Mouse (Mus musculus): ENCODE results near the gene Bfsp1. TPM values are rescaled to one million over a fixed set of nuclear protein-coding genes. Genes with fewer than 3 reads are reported as not detected.

Gene Bfsp1
- polyA plus RNA-seq, 1 experiment from 2014 or later = 3.6 TPM

DNA sequence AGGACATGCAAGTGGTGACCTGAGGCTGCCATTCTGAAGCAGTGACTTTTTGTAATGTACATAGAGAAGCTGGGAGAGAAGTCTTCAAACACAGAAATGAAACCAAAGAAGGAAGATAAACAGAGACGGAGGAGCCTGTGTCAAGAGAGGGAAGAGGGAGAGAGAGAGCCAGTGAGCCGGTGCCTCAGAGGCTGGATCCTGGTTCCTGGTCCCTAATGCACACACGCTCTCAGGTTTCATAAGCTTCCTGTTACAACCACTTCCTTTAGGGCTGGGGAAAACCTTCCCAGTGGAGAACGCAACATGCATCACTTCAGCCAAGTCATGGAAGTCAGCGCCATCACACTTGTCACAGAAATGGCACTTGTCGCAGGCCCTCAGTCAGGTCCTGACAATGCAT is 28.9 kb downstream of the Bfsp1 start:
- WGBS = 53% methylated on average over 6 of the region's 6 CpGs
- H3K4me2 ChIP-seq (replicated peaks) = no peak overlapping the region

DNA sequence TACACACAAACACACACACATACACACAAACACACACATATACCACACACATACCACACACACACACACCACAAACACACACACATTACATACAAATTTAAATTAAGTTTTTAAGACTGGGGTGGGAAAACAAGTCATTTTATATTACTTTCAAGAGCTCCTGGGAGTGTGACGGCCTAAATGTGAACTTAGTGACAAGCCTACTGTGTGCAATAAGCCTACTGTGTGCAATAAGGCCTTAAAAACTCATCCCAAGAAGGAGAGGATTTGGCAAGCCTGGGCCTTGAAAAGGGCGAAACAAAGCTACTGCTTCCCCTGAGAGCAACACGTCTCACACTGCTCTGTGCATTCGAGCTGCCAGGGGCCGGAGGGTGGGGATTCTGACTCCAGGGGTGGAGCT is 30.3 kb downstream of the Bfsp1 start:
- ATAC-seq (ENCODE audit: insufficient number of reproducible peaks, low FRiP score, low TSS enrichment, low read depth) = no peak
- WGBS = 75% methylated on average over 5 of the region's 5 CpGs

More for the DNA sequence above, 28.9 kb downstream of the Bfsp1 start:
- Histone ChIP-seq H3K27ac (replicated peaks) (no peak overlapping the region), H3K4me3 (replicated peaks) (no peak overlapping the region), H3K36me3 (no peaks in the 10 kb centered on the region), H3K4me1 (peaks cover 5% of the 10 kb centered on the region; the same call in 1 of the 2 replicates), H3K9ac (no peak overlapping the region), H3K27me3 (no peaks in the 10 kb centered on the region), H3K9me3 (replicated peaks) (no peaks in the 10 kb centered on the region)
- no peak for ATAC-seq (ENCODE audit: insufficient number of reproducible peaks, low FRiP score, low TSS enrichment, low read depth)

DNA sequence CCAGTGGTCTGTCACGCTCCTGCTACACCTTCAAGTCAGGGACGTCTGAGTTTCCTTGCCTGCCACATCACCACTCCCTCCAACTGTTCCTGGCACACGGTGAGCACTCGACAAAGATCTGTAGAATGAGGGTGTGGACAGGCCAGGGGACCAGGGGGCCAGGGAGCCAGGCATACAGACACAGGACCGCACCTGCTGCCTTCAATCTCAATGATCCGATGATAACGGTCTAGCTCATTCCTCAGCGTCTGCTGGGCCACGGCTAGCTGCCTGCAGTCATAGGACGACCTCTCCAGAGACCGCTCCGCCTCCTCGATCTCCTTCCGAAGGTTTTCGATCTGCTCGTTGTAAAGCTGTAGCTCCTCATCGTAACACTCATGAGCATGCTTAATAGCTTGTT is 31.3 kb downstream of the Bfsp1 start:
- no peak overlapping the region for H3K9ac ChIP-seq
- 69% methylated on average over 17 of the region's 17 CpGs for WGBS
- H3K27ac ChIP-seq (replicated peaks) = no peak overlapping the region
- no peak overlapping the region for H3K4me2 ChIP-seq (replicated peaks)
- no peaks in the 10 kb centered on the region for H3K9me3 ChIP-seq (replicated peaks)
- H3K4me1 ChIP-seq = peaks cover 5% of the 10 kb centered on the region; the same call in 1 of the 2 replicates
- H3K27me3 ChIP-seq = no peaks in the 10 kb centered on the region
- H3K4me3 ChIP-seq (replicated peaks) = no peak overlapping the region
- ATAC-seq (ENCODE audit: insufficient number of reproducible peaks, low FRiP score, low TSS enrichment, low read depth) = no peak
- no peaks in the 10 kb centered on the region for H3K36me3 ChIP-seq

More for the DNA sequence above, 30.3 kb downstream of the Bfsp1 start:
- Histone ChIP-seq H3K27me3 (no peaks in the 10 kb centered on the region), H3K9ac (no peak overlapping the region), H3K4me1 (peaks cover 5% of the 10 kb centered on the region; the same call in 1 of the 2 replicates), H3K9me3 (replicated peaks) (no peaks in the 10 kb centered on the region), H3K4me2 (replicated peaks) (no peak overlapping the region), H3K36me3 (no peaks in the 10 kb centered on the region), H3K4me3 (replicated peaks) (no peak overlapping the region), H3K27ac (replicated peaks) (no peak overlapping the region)

DNA sequence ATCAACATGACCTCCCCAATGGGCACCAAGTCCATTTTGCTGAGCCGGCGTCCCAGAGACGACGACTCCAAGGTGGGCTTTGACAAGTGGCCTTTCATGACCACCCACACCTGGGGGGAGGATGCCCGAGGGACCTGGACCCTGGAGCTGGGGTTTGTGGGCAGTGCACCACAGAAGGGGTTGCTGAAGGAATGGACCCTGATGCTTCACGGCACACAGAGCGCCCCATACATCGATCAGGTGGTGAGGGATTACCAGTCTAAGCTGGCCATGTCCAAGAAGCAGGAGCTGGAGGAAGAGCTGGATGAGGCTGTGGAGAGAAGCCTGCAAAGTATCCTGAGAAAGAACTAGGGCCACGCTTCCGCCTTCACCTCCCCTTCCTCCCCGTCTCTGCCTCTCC is 49.5 kb downstream of the Bfsp1 start:
- Histone ChIP-seq H3K4me2 (replicated peaks) (no peak overlapping the region), H3K4me3 (replicated peaks) (no peak overlapping the region), H3K4me1 (no peaks in the 10 kb centered on the region), H3K27ac (replicated peaks) (no peak overlapping the region), H3K9me3 (replicated peaks) (no peaks in the 10 kb centered on the region), H3K9ac (no peak overlapping the region), H3K27me3 (no peaks in the 10 kb centered on the region), H3K36me3 (no peaks in the 10 kb centered on the region)
- no peak for ATAC-seq (ENCODE audit: insufficient number of reproducible peaks, low FRiP score, low TSS enrichment, low read depth)
- 92% methylated on average over 11 of the region's 11 CpGs for WGBS

DNA sequence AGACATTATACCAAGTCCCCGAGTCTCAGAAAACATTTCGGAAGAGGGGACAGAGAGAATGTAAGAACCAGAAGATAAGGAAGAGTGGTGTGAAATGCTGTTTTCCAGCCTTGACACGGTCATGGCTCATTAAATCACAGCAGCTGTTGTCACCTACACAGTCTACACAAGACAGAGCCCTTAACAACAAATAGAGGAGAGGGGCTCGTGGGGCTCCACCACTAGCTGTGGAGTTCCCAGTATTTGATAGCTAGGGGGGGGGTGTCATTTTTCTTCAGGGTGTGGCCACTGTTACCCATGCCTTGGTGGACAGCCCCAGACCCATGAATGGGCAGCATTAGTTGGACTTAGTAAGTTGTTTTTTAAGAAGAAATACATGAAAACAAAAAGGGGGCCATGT is 50.7 kb downstream of the Bfsp1 start:
- Histone ChIP-seq H3K4me1 (no peaks in the 10 kb centered on the region), H3K36me3 (no peaks in the 10 kb centered on the region), H3K9me3 (replicated peaks) (no peaks in the 10 kb centered on the region), H3K9ac (no peak overlapping the region), H3K4me3 (replicated peaks) (no peak overlapping the region), H3K27ac (replicated peaks) (no peak overlapping the region), H3K4me2 (replicated peaks) (no peak overlapping the region), H3K27me3 (no peaks in the 10 kb centered on the region)
- WGBS = 63% methylated on average over 4 of the region's 4 CpGs
- no peak for ATAC-seq (ENCODE audit: insufficient number of reproducible peaks, low FRiP score, low TSS enrichment, low read depth)

DNA sequence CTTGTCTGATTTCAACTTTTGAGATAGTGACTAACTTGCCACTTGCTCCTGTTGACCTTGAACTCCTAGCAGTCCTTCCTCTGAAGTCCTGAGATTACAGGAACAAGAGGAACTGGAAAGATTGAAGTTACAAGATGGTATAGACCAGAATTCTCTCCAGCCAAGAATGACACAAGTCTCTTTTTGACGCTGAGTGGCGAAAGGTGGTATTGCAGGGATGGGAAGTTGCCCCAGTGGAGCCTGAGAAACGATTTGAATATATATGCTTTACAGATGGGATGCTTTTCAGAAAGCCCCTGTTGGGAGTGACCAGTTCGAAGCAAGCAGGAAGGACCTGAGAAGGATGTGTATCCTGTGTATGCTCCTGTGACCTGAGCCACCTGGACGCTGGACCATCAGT is 54.2 kb downstream of the Bfsp1 start:
- H3K4me3 ChIP-seq (replicated peaks) = no peak overlapping the region
- no peaks in the 10 kb centered on the region for H3K4me1 ChIP-seq
- H3K9me3 ChIP-seq (replicated peaks) = no peaks in the 10 kb centered on the region
- no peaks in the 10 kb centered on the region for H3K36me3 ChIP-seq
- 60% methylated on average over 5 of the region's 5 CpGs for WGBS
- no peak overlapping the region for H3K27ac ChIP-seq (replicated peaks)
- no peaks in the 10 kb centered on the region for H3K27me3 ChIP-seq
- no peak overlapping the region for H3K9ac ChIP-seq
- ATAC-seq (ENCODE audit: insufficient number of reproducible peaks, low FRiP score, low TSS enrichment, low read depth) = no peak
- H3K4me2 ChIP-seq (replicated peaks) = no peak overlapping the region

DNA sequence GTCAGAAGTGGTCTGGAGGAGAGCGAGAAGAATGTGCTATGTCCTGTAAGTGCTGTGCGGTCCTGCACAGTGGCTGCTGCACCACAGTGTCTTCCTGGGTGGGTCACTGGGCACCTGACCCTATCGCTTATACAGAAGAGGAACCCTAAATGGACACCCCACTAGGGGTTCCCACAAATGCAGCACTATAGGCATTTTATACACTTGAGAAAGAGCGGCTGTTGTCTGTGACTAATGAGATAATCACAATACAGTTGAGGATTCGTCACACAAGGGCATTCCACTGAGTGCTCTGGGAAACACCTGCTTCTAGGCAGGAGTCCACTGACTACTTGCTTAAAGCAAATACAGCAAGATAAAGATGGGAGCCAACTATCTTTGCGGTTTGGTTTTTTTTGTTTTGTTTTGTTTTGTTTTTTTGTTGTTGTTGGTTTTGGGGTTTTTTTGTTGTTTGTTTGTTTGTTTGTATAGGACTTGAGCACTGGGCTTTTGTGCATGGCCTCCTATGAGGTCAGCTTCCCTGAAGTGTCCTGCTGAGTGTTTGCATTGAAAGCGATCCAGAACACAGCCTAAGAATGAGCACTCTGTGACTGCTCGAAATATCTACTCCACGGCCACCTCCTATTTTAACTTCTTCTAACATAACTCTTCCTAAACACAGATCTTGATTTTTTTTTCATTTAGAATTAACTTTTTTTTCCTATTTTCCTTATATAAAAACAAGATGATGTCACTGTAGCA is 55.9 kb downstream of the Bfsp1 start:
- 68% methylated on average over 9 of the region's 9 CpGs for WGBS
- Histone ChIP-seq H3K4me1 (no peaks in the 10 kb centered on the region), H3K36me3 (no peaks in the 10 kb centered on the region), H3K27me3 (no peaks in the 10 kb centered on the region), H3K4me3 (replicated peaks) (no peak overlapping the region), H3K9ac (no peak overlapping the region), H3K4me2 (replicated peaks) (no peak overlapping the region), H3K27ac (replicated peaks) (no peak overlapping the region), H3K9me3 (replicated peaks) (no peaks in the 10 kb centered on the region)
- ATAC-seq (ENCODE audit: insufficient number of reproducible peaks, low FRiP score, low TSS enrichment, low read depth) = no peak

DNA sequence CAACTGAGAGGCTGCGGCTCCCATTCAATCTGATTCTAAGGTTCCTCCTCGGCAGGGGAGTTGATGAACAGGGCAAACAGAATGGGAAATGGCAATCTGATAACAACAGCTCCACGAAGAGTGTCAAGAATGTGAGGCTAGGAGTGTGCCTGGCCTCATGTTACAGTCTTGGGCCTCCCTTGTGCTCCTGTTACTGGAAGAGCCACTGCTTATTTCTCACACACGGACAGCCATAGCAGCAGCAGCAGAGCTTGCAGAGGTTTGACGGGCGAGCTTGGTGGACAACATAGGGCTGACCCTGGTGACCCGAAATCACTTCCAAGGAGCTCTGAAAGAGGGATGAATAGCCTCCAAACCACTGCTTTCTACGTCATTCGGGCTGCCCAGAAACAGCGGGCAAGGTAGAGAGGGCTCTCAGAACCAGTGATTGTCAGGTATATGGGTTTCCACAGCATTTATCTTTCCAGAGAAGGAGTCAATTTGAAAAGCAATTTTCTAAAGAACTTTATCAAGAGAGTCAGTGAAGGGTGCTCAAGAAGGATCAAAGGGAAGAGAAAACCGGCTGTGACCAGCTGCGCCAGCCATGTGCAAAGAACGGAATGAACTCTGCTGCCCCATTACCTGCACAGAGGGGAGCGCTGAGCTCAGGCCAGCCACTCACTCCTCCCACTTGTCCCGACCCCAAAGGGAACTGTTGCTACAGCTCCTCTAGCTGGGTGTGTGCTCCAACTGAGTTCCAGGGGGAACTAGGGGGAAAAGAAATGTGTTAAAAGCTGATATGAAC is 56.6 kb downstream of the Bfsp1 start:
- Histone ChIP-seq H3K27me3 (no peaks in the 10 kb centered on the region), H3K27ac (replicated peaks) (no peak overlapping the region), H3K4me3 (replicated peaks) (no peak overlapping the region), H3K4me1 (no peaks in the 10 kb centered on the region), H3K9me3 (replicated peaks) (no peaks in the 10 kb centered on the region), H3K36me3 (no peaks in the 10 kb centered on the region), H3K9ac (no peak overlapping the region), H3K4me2 (replicated peaks) (no peak overlapping the region)
- 69% methylated on average over 15 of the region's 15 CpGs for WGBS
- ATAC-seq (ENCODE audit: insufficient number of reproducible peaks, low FRiP score, low TSS enrichment, low read depth) = no peak

DNA sequence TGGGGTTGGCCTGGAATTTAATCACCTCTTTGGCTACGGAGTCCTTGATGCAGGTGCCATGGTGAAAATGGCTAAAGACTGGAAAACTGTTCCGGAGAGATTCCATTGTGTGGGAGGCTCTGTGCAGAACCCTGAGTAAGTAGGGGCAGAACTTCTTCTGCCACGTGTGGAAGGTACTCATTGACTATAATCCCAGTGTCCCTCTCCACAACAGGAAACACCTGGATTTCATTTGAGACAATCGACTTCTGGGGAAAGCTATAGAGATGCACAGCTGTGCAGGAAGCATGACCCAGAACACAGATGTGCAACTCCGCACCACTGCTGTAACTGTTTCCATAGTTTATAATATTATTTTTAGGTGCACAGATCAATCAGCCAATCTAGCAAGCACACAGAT is 61.9 kb downstream of the Bfsp1 start:
- Histone ChIP-seq H3K36me3 (no peaks in the 10 kb centered on the region), H3K4me3 (replicated peaks) (no peak overlapping the region), H3K27ac (replicated peaks) (no peak overlapping the region), H3K9me3 (replicated peaks) (no peaks in the 10 kb centered on the region), H3K27me3 (no peaks in the 10 kb centered on the region), H3K4me1 (no peaks in the 10 kb centered on the region), H3K9ac (no peak overlapping the region), H3K4me2 (replicated peaks) (no peak overlapping the region)
- 45% methylated on average over 5 of the region's 5 CpGs for WGBS
- ATAC-seq (ENCODE audit: insufficient number of reproducible peaks, low FRiP score, low TSS enrichment, low read depth) = no peak

DNA sequence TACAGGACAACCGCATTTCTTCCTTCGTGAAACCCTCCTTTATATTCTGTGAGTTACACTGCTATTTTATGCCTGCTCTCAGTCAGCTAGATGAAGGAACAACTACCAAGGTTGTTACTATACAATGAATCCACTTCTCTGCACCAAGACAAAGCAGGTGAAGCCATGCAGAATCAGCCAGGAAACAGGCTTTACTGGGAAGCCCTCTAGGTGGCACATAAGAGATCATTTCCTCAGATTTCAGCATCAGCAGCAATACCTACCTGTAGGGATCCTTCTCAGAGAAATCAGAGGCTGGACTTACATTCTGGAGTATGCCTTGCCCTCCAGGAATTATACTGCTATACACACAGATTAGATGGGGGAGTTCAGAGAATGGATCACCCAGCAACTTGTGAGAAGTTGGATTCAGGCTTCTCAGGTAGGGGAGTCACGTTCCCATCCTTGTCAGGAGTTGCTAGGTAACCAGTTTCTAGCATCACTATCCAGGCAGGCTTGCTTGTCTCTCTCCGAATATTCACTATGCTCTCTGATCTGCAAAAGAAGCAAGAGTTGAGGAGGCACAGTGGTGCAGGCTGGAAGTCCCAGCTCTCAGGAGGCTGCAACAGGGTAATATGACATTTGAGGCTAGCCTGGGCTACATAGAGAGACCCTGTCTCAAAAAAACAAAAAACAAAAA is 66.5 kb downstream of the Bfsp1 start:
- Histone ChIP-seq H3K4me3 (replicated peaks) (no peak overlapping the region), H3K4me2 (replicated peaks) (no peak overlapping the region), H3K4me1 (no peaks in the 10 kb centered on the region), H3K9me3 (replicated peaks) (no peaks in the 10 kb centered on the region), H3K27ac (replicated peaks) (no peak overlapping the region), H3K36me3 (no peaks in the 10 kb centered on the region), H3K9ac (no peak overlapping the region), H3K27me3 (no peaks in the 10 kb centered on the region)
- 71% methylated on average over 4 of the region's 4 CpGs for WGBS
- ATAC-seq (ENCODE audit: insufficient number of reproducible peaks, low FRiP score, low TSS enrichment, low read depth) = no peak

DNA sequence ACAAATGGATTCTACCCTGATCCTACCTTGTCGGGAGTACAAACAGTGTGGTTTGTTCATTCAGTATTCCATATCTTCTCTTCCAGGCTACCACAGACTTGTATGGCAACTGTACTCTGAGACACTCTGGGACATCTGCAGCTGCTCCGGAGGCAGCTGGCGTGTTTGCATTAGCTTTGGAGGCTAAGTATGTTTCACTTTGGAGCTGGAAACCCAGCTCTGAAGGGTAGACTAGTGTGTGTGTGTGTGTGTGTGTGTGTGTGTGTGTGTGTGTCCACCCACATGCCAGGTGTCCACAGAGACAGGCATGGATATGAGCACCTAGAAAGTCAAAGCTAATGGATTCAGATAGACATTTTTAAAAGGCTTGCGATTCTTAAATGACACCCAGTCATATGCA is 67.1 kb downstream of the Bfsp1 start:
- no peaks in the 10 kb centered on the region for H3K36me3 ChIP-seq
- ATAC-seq (ENCODE audit: insufficient number of reproducible peaks, low FRiP score, low TSS enrichment, low read depth) = no peak
- no peak overlapping the region for H3K4me2 ChIP-seq (replicated peaks)
- H3K4me1 ChIP-seq = no peaks in the 10 kb centered on the region
- H3K9me3 ChIP-seq (replicated peaks) = no peaks in the 10 kb centered on the region
- no peak overlapping the region for H3K27ac ChIP-seq (replicated peaks)
- WGBS = 81% methylated on average over 4 of the region's 4 CpGs
- no peak overlapping the region for H3K4me3 ChIP-seq (replicated peaks)
- no peaks in the 10 kb centered on the region for H3K27me3 ChIP-seq
- no peak overlapping the region for H3K9ac ChIP-seq

All from embryonic facial prominence, embryonic 15.5 days (tissue).